Mouse (Mus musculus) olfactory bulb, adult 2 months (tissue): ENCODE data around the gene Apbb2. TPM values are rescaled to one million over a fixed set of nuclear protein-coding genes. Genes with fewer than 3 reads are reported as not detected.

Source experiments
- H3K27ac ChIP-seq: fragments of 200-500 bp; 2 replicates; pipeline ENCODE4 v1.5.1; 2012; ENCODE audit warnings: low read depth, low read length; ENCODE audit not compliant: insufficient read depth
- H3K4me1 ChIP-seq: fragments of 200-500 bp; 2 replicates; pipeline ENCODE4 v1.6.1; 2012; ENCODE audit warnings: low read length; ENCODE audit not compliant: control insufficient read depth, insufficient read depth
- H3K4me3 ChIP-seq: fragments of 200-500 bp; 2 replicates; pipeline ENCODE4 v1.5.1; 2012; ENCODE audit warnings: mild to moderate bottlenecking, low read depth, low read length, moderate library complexity; ENCODE audit not compliant: insufficient read depth
- CTCF ChIP-seq: fragments of 200-500 bp; IDR thresholded peaks from 2 replicates; pipeline ENCODE4 v1.5.1; 2012; ENCODE audit warnings: low read depth, mild to moderate bottlenecking, low read length, moderate library complexity; ENCODE audit not compliant: insufficient read depth
- POLR2A ChIP-seq: fragments of 200-500 bp; IDR thresholded peaks from 2 replicates; pipeline ENCODE4 v1.6.1; 2012; ENCODE audit warnings: mild to moderate bottlenecking, low read depth, low read length, moderate library complexity; ENCODE audit not compliant: insufficient read depth
- WGBS: fragments of 180-500 bp; shearing (Covaris S2); methylation state at CpG from one replicate; pipeline ENCODE4 v1.1.7; 2018; 5-methylcytosine and 5-hydroxymethylcytosine counted together
- polyA plus RNA-seq: library from polyadenylated mRNA; stranded (reverse); fragments of >200 nt; gene quantifications from 2 replicates; pipeline ENCODE4 v1.2.4, GENCODE M21; 2012; ENCODE audit warnings: low replicate concordance; ENCODE audit not compliant: missing spikeins, insufficient read depth, insufficient read length

The Apbb2 gene
- polyA plus RNA-seq, 1 experiment = not detected

DNA sequence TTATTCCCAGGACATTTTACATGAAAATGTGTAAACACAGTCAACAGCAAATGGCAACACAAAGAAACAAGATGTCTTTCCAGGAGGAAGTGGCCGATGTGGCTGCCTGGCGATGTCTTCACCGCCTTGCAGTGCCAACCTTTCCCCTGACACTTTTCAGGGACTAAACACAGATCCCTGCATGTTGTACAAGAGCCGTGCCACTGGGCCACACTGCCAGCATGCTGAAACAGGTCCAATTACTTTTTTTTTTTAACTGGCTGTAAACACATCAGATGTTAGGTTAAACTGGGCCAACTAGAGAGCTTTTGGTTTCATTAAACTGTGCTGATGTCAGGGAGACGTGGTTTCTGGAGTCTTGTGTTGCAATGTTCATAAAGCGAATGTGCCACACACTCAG is 319.7 kb downstream of the Apbb2 start:
- 89% methylated on average over 6 of the region's 6 CpGs for WGBS
- TF ChIP-seq POLR2A (no peak), CTCF (no peak)
- no peak overlapping the region for H3K27ac ChIP-seq
- no peak overlapping the region for H3K4me3 ChIP-seq
- H3K4me1 ChIP-seq = peaks cover 4% of the 10 kb centered on the region

DNA sequence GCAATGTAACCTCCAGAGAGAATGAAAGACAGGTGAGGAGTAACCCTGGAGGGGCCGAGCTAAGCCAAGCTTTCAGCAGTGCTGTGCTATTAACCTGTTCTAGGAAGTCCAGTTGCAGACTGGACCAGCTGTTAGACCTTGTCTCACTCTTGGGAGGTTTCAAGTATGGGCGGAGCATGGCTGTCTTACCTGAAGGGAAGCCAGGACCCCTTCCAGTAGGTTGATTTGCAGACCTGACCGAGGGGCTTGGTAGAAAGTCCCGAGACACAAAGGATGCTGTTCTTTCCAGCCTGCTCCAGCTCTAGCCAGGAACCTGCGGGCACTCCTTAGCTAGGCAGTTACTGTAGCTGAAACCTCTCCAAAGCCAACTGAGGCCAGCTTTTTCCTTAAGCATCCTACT is 322.5 kb downstream of the Apbb2 start:
- H3K4me3 ChIP-seq = no peak overlapping the region
- TF ChIP-seq POLR2A = no peak
- no peak for TF ChIP-seq CTCF
- H3K27ac ChIP-seq = no peak overlapping the region
- H3K4me1 ChIP-seq = no peaks in the 10 kb centered on the region
- WGBS = over 99% methylated on average over 5 of the region's 5 CpGs

DNA sequence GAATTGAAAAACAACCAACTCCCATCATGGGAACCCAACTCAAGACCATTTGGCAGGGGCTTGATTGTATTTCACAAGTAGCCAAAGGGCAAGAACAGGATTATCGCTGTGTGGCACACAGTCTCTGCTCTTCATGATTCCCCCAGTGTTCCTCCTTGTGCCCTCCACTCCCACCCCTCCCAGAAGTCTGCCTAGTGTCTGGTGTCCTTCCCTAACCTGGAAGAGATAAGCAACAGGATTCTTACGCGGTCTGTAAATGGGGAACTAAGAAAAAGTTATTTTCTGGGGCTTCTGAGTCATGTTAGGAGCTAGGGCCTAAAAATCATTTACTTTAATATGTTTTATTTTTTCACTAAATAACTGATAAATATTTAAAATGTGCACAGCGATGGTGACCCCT is 323.6 kb downstream of the Apbb2 start:
- no peak for TF ChIP-seq POLR2A
- TF ChIP-seq CTCF = no peak
- Histone ChIP-seq H3K4me3 (no peak overlapping the region), H3K27ac (no peak overlapping the region), H3K4me1 (no peaks in the 10 kb centered on the region)
- 98% methylated on average over 4 of the region's 4 CpGs for WGBS

DNA sequence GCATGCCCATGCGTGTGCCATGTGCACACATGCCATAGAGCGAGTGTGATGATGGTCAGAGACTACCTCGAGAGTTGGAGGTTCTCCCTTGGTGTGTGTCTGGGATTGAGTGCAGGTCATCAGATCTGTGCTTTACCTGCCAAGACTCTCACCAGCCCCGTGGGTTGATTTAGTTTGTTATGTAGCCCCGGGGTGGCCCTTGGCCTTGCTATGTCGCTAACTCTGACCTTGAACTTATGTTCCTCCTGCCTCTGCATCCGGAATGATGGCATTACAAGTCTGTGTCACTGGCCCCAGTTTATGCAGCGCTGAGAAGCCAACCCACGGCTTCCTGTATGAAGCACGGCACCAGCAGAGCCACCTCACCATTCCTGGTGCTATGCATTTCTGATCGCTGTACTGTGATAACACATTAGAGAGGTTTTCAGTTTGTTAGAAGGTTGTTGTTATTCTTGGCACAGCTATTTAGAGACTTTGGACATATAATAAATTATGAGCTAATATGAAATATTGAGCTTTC is 324.4 kb downstream of the Apbb2 start:
- Histone ChIP-seq H3K27ac (no peak overlapping the region), H3K4me3 (no peak overlapping the region), H3K4me1 (no peaks in the 10 kb centered on the region)
- 94% methylated on average over 11 of the region's 11 CpGs for WGBS
- TF ChIP-seq POLR2A = no peak
- TF ChIP-seq CTCF = no peak

DNA sequence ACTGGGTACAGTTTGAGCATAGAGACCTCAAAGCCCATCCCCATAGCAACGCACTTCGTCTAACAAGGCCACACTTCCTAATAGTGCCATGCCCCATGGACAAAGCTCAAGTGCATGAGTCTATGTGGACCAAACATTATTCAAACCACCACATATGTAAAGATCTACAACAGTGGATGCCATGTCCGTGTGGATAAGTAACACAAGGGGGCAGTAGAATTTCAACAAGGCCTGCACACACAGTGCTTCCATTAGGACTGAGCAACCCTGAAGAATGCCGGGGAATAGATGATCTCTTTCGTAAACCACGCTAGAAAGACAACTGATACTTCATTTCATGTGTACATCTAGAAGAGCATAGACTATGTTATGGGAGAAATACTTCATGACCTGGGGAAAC is 337.8 kb downstream of the Apbb2 start:
- Histone ChIP-seq H3K27ac (no peak overlapping the region), H3K4me3 (no peak overlapping the region), H3K4me1 (no peaks in the 10 kb centered on the region)
- 84% methylated on average over 6 of the region's 6 CpGs for WGBS
- TF ChIP-seq CTCF = no peak
- no peak for TF ChIP-seq POLR2A

DNA sequence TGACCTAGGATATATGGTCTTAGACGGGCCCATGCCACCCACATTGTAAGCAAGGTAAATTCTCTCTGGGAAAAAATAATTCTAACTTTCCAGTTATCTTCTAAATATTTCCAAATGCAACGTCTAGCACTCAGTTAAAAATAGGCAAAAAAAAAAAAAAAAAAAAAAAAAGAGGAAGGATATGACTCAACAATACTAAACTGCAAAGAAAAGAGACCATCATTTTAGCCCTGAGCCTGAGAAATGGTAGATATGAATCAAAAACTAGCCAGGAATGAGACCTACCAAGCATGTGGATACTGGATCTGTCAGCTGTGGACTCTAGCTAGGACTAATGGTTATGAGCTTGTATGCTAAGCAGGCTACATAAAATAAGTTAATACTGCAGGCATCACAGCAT is 338.9 kb downstream of the Apbb2 start:
- Histone ChIP-seq H3K4me1 (no peaks in the 10 kb centered on the region), H3K4me3 (no peak overlapping the region), H3K27ac (no peak overlapping the region)
- TF ChIP-seq CTCF = no peak
- TF ChIP-seq POLR2A = no peak
- WGBS = 92% methylated on average over 2 of the region's 2 CpGs

DNA sequence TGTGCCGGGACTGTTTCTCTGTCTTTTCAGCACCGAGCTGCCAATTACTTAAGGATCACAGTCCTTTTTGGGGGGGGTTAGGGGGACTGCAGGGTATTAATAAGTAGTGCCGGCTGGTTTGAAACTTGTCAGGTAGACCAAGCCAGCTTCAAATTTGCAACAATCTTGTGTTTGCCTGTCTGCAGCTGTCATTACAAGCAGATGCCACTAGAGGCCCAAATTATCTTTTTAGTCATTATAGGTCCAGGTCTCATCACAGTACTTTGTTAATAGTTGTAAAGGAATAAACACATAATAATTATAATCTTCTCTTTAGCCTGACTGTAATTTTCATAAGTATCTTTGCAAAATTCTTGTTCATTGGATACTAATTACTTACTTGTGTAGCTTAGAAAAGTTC is 344.2 kb downstream of the Apbb2 start:
- WGBS = 75% methylated on average over 3 of the region's 3 CpGs
- H3K27ac ChIP-seq = no peak overlapping the region
- H3K4me3 ChIP-seq = no peak overlapping the region
- no peaks in the 10 kb centered on the region for H3K4me1 ChIP-seq
- TF ChIP-seq CTCF (no peak), POLR2A (no peak)

DNA sequence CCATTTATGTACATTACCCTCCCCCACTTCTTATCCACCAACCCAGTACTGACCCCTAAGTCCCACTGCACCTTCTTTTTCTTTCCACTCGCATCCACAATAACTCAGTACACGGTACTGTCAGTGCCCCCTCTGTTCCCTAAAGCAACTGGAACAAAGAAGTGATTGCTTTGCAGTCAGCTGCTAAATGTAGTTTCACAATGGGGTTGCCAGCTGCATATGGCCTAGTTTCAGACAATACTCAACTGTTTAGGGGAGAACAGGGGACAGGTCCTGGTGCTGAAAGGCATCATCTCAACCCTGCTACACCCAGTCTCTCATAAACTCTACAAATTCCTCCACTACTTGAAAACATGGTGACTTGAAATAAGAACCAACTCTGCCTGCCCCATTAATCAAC is 347.4 kb downstream of the Apbb2 start:
- Histone ChIP-seq H3K4me1 (no peaks in the 10 kb centered on the region), H3K27ac (no peak overlapping the region), H3K4me3 (no peak overlapping the region)
- no peak for TF ChIP-seq CTCF
- WGBS = 74% methylated on average over 2 of the region's 2 CpGs

DNA sequence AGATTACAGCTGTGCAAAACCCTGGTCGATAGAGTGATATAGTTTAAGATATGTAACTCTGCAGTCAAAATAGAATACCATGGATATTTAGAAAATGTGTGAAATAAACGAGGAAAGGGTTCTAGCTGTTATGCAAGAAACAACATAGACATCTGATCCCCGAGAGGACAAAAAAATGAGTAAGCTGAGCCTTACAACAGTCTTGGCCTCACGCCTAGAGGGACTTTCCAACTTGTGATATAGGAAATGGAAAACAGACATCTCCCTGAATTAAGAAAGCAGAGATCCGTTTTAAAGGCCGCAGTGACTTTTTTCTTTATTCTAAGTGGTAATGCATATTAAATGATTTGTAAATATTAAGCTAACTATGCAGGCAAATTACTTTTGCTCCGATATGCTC is 349.0 kb downstream of the Apbb2 start:
- 88% methylated on average over 7 of the region's 7 CpGs for WGBS
- H3K27ac ChIP-seq = no peak overlapping the region
- H3K4me1 ChIP-seq = no peaks in the 10 kb centered on the region
- TF ChIP-seq CTCF (no peak), POLR2A (no peak)
- H3K4me3 ChIP-seq = no peak overlapping the region

DNA sequence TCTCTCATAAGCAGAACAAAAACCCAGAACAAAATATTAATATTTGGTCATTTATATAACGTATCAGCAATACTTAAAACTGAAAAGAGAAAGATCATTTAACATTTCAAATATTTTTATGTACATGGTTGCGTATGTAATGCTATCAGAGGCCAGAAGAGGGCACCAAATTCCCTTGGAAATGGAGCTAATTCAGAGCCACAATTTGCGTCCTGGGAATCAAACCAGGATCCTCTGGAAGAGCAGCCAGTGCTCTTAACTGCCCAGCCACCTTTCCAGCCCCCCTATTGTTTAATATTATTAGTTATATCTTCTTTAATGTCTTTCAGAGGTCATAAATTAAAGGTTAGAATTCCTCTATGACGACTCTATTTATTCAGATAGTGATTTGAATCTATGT is 355.2 kb downstream of the Apbb2 start:
- Histone ChIP-seq H3K27ac (no peak overlapping the region), H3K4me3 (no peak overlapping the region), H3K4me1 (peaks cover 8% of the 10 kb centered on the region; the same call in 1 of the 2 replicates)
- TF ChIP-seq POLR2A = no peak
- TF ChIP-seq CTCF = no peak
- WGBS = 68% methylated on average over 4 of the region's 4 CpGs
